Mouse (Mus musculus) right cerebral cortex, adult 18-20 months (tissue): Measurements from ENCODE around the gene Ptprr.

Source experiments
- DNase-seq: peaks from one replicate; pipeline ENCODE4 v3.0.0; 2022; ENCODE audit warnings: mixed read lengths

Ptprr gene

DNA sequence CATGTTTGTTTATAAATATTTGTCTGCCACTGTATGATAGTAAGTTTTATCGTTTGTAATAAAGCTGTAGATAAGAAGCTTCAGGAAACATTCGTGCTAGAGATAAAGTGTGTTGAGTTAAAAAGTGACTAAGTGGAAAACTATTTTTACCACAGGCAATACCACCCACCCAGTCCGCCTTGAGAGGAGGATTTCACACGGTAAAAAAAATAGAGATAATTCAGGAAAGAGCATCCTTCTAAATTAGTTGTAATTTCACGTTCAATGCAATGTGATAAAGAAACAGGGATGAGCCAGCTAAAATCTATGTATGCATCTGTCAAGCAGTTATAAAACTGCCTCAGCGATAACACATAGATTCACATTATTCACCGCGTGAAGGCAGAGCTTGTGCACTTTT, 99.0 kb downstream of the Ptprr start:
- peak; percentile 38 for DNase-seq

- DNase-seq = no peak
Observed at GRCm38 (mm10) chr10:116121463-116121862, 103.5 kb downstream of the Ptprr start.

DNA sequence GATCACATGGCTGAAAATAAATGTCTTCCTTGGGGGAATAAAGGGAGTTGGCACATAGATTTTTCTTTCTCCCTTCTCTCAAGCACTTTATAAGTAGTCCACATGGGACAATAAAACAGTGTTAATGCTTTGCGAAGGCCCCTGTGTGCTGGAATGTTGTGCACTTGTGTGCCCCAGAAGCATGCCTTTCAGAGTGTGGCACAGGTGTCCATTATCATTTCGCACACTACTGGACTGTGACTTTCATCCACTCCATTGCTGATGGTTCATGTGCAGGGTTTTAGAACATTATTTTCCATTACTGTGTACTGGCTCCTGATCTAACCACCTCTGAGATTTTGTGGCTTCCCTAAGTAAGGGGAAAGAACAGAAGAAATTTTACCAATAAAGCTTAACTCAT, 105.8 kb downstream of the Ptprr start:
- DNase-seq = no peak

DNA sequence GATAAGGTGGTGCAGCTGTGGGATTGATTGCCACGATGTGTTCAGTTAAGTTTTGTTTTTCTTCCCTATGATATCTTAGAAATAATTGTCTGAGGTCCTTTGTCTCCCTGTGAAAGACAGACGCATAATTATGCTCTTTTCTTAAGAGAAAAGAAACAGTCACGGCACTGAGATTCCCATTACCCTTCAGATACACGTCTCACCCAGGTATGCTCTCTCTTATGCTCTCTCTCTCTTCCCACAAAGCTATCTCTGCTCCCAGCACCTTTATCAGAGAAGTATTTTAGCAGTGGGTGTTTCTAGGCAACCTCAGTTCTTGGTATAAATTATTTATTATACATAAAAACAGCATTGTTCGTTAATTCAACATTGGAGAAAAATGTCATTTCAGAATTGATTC, 107.4 kb downstream of the Ptprr start:
- no peak for DNase-seq

- DNase-seq = no peak
Observed at GRCm38 (mm10) chr10:116130401-116130800, 112.4 kb downstream of the Ptprr start.

DNA sequence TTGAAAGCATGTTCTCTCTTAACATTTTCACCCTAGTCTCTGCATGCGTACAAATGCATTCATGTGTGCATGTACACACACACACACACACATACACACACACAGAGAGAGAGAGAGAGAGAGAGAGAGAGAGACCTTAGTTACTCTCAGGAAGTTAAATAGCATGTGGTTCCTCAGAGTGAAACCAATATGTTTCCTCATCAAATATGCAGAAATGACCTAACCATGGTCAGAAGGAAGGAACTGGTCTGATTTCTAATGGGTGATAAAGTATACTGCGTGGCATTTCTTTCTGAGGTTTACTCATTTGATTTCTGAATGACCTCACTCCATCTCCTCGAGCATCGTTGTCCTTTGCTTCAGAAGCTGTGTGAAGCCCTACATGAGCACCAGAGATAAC, 113.2 kb downstream of the Ptprr start:
- DNase-seq = no peak

DNA sequence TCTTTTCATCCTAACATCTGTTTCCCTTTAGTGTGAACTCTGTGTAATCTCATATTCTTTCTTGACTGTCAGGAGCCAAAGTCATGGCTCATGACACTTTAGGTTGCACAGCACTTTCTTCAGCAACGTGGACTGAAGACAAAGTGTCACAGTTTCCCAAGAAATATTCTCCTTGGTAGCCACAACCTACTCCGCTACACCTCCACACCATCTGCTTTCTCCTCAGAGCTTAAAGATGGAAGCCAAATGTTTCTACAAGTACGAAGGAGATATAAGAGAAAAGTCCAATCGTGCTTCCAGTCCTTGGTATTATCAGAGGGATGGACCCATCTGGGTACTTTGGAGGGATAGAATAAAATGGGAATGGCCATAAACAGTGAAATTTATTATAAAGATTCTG, 114.2 kb downstream of the Ptprr start:
- DNase-seq = peak; percentile 64

DNA sequence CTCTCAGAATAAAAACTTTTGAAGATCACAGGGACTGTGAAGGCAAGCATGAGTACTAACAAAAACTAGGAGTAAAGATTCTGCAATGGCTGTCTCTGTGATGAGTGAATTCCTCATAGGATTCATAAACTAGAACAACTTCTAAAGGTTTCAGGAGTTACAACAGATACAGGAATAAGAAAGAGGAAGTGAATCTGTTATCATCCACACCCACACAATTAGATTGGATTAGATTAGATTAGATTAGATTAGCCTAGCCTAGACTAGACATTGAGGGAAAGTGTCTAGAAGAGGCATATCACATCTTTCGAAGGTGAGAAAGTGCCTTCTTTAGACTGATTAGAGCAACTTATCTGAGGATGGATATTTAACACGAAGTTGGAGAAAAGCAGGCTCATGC, 117.2 kb downstream of the Ptprr start:
- no peak for DNase-seq

DNA sequence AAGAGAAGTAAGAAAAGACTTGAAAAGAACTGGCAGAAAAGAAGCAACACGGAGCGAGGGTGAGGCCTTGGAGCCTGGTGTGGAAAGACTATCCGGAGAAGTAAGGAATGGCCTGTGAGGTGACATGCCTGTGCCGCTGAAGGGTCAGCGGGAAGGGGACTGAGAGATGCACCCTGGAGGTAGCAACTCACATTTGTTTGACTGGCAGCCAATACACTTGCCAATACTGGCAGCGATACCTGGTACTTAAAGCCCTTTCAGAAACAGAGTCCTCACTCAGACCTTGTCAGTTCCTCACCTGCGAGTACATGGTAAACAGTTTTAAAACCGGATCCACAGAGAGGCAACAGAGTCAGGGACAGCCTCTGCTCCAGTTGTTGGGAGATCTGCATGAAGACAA, 122.2 kb downstream of the Ptprr start:
- DNase-seq = no peak

DNA sequence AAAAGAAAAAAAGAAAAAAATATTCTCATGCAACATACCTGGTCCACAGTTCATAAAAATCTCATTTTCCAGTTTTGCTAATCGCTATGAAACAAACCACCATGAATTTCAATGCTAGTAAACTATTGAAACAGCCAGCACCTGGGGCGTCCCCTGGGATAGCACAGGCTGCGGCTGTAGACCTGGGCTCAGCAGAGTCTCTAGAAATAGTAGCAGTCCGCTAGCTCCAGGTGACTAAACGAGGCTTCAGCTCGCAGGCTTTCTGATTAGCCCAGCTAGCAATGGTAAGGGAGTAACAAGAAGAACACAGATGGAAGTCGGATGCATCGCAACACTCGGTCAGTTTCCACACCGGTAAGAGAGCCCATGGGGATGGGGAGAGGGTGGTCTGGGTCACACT, 125.7 kb downstream of the Ptprr start:
- peak; percentile 2 for DNase-seq

GRCm38 (mm10) chr10:116146091-116146490, 128.1 kb downstream of the Ptprr start:
- DNase-seq = no peak

- DNase-seq = no peak
Observed at GRCm38 (mm10) chr10:116154707-116155106, 136.7 kb downstream of the Ptprr start.

GRCm38 (mm10) chr10:116156699-116157098, 138.7 kb downstream of the Ptprr start:
- no peak for DNase-seq

DNA sequence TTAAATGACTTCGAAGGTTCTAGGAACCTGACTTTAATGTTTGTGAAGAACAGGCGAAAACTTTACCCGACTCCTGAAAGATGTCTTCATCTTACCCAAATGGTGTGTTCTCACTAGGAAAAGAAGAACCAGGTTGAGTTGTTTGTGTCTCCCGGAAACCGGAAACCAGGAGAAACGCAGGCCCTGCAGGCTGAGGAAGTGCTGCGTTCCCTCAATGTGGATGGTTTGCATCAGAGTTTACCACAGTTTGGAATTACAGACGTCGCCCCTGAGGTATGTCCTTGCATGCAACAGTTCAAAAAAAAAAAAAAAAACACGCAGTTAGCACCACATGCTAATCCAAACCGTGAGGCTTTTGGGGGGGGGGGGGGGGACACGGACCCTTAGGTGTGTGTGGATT, 144.3 kb downstream of the Ptprr start:
- DNase-seq = no peak

GRCm38 (mm10) chr10:116175324-116175883, 157.4 kb downstream of the Ptprr start:
- DNase-seq = no peak

- DNase-seq = no peak
Observed at GRCm38 (mm10) chr10:116177390-116178179, 159.6 kb downstream of the Ptprr start.

GRCm38 (mm10) chr10:116181235-116181634, 163.2 kb downstream of the Ptprr start:
- no peak for DNase-seq

DNA sequence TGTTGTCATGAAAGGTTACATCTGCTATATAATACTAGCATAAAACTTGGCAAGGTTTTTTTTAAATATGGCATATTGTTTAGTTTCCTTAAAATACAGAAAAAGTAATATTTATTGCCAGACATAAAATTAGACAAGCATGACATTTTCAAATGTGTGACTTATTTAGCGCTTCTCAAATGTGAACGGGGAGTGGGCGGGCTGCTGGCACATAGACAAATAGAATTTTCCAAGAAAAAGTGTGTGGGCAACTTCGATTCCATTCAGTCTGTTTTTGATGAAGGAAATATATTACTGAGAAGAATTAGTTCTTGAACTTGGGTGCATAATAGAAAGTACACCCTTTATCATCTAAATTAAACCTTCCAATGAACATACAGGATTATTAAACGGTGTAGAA, 164.2 kb downstream of the Ptprr start:
- peak; percentile 56 for DNase-seq

GRCm38 (mm10) chr10:116183258-116183657, 165.2 kb downstream of the Ptprr start:
- DNase-seq = no peak

DNA sequence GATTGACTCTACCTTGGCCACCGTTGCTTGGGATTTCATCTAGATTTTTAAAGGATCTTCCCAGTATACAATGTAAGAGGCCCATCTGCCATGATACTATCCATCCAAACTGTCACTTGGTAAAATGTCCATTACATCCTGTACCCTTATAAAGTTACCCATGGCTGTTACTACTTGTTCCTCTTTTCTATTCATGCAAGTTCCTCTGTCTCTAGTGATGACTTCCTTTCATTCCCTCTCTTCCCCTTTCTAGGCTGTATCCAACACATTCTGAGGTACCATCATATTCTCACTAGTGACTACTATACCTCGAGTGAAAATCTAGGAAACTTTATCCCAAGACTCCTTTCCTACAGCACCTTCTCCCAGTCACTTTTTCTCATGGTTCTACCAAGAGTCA, 173.7 kb downstream of the Ptprr start:
- no peak for DNase-seq

GRCm38 (mm10) chr10:116192293-116192692, 174.3 kb downstream of the Ptprr start:
- DNase-seq = no peak

- DNase-seq = no peak
Observed at GRCm38 (mm10) chr10:116194409-116194808, 176.4 kb downstream of the Ptprr start.

DNA sequence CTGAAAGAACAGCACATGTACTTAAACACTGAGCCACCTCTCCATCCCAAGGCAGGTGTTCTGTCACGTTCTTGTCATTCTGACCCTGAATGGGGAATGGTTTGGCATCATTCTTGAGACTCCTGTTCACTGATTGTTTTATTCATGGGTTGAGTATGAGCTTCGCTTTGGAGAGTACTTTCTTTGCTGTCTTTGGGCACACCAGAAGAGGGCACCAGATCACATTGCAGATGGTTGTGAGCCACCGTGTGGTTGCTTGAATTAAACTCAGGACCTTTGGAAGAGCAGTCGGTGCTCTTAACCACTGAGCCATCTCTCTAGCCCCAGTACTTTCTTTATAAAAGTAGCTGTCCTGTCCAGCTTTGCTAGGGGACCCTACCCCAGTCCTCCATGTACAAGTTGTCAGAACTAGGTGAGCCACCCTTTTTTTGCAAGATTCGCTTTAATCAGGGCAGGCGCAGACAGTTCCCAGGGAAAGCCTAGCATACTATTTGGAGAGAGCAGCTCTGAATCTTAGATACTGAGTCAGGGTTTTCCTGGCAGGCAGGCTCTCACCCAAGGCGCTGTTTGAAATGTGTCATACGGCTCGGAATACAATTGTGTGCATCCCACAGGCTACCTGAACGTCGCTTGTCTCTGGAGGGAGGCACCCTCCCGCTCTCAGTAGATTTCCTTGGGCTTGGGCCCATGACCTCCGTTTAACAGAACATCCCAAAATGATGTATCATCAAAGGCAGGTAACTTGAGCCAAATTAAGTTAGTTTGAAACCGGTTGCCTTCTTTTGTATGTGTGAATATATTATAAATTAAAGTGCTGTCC, 178.8 kb downstream of the Ptprr start:
- peak; percentile 49 for DNase-seq

DNA sequence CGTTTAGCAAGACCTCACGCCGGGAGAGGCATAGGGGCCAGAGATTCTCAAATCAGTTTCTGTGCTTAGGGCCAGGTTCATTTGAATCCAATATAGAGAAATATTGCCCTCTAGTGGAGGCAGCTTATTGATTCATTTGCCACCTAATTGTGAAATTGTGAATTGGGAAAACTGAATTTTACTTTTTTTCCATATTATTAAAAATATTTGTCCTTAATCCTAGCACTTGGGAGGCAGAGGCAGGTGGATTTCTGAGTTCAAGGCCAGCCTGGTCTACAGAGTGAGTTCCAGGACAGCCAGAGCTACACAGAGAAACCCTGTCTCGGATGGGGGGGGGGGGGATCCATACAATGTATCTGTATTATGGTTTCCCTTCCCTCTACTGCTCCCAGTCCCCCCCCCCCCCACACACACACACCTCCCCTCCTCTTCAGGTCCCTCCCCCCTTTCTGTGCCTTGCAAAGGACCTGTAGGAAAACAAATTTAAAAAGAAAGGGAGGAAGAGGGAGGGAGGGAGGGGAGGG, 179.5 kb downstream of the Ptprr start:
- no peak for DNase-seq
